Mouse (Mus musculus) forelimb bud, embryonic 11.5 days (tissue): Measurements from ENCODE around the gene Slc35a3.
A peak's percentile ranks its signal among the peaks of the same experiment; 100 is the strongest.
"Not testable (repeated sequence)": the region's sequence is repeated elsewhere in the genome, so short reads cannot be mapped to it uniquely, and the experiment has no call there.

Source experiments
- DNase-seq: peaks from one replicate; pipeline ENCODE4 v3.0.0-alpha.2; 2012; ENCODE audit warnings: low read depth, low spot score

Slc35a3 gene

DNA sequence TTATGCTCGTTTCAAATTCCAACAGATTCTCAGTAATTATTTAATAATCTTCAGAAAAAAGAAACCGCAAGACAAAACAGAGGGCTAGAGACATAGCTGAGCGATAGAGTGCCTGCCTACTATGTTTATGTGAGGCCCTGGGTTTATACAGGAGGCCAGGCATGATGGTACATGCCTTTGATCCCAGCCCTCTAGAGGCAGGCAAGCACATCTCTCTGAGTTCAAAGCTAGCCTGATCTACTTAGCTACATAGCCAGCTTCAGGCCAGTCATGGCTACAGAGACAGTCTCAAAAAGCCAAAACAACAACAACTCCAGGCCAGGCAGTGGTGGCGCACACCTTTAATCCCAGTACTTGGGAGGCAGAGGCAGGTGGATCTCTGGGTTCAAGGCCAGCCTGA, 11.0 kb downstream of the Slc35a3 start:
- DNase-seq = no peak

DNA sequence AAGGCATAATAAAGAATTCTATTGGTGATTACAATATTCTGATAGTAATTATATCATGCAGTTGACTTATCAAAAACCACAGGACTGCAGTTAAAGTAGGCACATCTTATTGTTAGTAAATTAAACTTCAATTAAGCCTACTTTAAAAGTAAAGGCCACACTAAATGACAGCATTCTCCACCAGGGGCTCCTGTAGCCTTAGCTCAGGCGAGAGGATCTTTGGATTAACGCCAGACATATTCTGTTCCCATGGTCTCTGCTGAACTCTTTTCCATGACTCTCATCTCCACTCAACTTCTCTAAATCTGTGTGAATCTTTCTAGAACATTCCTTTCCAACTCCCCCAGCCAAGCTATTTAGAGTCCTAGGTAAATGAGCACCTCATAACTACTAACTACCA, 13.8 kb downstream of the Slc35a3 start:
- DNase-seq = no peak

DNA sequence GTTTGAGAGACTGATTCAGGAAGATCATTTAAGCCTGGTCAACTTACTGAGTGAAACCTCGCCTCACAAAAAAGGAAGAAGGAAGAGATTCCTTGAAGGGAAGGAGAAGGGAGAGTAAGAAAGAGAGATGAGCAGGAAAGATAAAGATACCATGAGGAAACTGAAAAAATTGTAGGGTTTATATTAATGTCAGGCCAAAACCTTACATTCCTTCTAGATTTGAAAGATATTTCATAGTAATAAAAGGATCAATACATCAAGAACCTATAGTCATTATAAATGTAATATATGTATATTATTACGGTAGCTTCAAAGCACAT, 17.0 kb downstream of the Slc35a3 start:
- no peak for DNase-seq

DNA sequence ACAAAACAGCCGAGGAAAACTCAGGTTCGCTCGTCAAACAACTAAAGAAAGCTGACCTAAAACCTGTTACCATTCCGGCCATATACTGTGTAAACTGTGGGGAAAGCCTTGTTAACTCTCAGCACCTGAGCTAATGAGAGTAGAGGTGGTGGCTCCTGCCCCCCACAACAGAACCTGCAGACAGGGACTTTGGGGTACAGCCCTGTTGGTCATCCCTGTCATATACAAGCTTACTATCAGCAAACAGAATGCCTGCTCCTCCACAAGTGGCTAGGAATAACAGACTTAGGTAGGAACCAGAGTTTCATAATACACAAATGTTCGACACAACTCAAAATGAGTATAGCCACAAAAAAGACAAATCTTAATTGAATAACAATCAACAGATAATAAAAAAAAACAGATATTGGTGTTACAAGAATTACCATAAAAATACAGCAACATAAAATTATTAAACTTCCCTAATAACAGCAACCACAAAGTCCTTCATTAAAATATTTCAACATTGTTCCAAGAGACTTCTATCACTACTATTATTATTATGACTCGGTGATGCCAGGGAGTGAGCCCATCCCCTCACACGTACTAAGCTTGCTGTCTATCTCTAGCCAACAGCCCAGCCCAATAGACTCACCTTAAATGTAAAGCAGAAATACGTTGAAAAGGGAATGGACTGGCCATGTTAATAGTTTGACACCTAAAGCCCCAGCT, 17.5 kb downstream of the Slc35a3 start:
- DNase-seq = no peak

DNA sequence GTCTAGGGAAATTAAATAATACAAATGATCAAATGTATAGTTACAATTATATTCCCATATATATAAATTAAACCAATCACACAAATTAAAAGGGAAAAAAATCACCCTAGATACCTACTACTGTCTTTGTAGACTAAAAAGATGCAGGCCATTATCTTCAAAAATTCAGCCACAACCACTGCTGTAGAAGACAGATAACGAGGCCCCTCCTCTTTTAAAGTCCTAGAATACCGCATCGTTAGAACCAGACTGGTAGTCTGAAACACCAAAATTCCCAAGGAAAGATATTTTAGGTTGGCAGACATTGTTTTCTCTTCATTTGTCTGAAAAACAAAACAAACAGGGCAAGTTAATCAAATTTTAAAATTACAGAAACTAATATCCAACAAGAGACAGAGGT, 18.3 kb downstream of the Slc35a3 start:
- no peak for DNase-seq

DNA sequence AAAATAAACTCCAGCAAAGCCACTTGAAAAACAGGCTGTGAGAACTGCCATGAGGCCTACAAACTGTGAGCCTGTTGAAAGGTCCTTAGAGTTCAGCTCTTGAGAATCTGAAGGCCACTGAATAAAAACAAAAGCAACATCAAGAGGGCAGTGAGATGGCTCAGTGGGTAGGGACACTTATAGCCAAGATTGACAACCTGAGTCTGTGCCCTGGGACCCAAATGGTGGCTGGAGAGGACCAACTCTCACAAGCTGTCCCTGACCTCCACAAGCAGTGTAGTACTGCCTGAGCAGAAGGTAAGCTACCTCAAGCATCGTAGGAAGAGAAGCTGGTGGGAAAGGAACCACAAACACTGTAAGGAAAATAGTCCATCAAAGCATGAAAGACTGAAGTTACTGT, 31.5 kb downstream of the Slc35a3 start, which contains the start of gene Gm43191:
Gene Gm43191, minus strand, starts transcription at position 101 of the 400 bp plus-strand sequence.
- no peak for DNase-seq

DNA sequence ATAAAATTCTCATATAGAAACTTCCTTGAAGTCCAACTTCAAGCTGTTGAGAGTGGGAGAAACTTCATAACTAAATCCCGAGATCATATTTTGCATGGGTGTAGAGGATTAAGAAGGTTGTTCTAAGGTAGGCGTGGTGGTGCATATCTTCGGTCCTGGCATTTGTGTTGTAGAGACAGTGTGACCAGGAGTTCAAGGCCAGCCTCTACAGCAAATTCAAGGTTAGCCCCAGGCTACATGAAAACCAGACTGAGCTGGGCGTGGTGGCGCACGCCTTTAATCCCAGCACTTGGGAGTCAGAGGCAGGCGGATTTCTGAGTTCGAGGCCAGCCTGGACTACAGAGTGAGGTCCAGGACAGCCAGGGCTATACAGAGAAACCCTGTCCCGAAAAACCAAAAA, 48.4 kb downstream of the Slc35a3 start:
- DNase-seq = not testable (repeated sequence)

DNA sequence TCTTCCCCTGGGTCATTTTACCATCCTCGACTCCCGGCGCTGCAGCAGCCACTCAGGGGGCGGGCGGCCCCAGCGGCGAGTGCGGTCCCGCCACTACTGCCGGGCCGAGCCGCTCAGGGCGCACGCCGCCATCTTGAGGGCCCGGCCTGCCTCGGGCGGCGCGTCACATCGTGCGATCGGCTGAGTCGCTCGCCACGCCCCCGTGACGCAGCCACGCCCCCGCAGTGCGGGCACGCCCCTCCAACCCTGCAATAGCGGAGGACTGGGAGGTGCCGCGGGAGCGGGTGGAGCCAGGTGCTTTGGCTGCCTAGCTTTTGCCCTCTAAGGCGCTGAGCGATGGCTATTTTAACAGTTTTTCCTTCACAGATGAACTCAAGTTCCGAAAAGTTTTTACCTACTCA, 50.2 kb downstream of the Slc35a3 start, which contains the start of gene Mfsd14a:
Gene Mfsd14a, minus strand, starts transcription at position 215 of the 401 bp plus-strand sequence.
- peak; percentile 95 for DNase-seq

DNA sequence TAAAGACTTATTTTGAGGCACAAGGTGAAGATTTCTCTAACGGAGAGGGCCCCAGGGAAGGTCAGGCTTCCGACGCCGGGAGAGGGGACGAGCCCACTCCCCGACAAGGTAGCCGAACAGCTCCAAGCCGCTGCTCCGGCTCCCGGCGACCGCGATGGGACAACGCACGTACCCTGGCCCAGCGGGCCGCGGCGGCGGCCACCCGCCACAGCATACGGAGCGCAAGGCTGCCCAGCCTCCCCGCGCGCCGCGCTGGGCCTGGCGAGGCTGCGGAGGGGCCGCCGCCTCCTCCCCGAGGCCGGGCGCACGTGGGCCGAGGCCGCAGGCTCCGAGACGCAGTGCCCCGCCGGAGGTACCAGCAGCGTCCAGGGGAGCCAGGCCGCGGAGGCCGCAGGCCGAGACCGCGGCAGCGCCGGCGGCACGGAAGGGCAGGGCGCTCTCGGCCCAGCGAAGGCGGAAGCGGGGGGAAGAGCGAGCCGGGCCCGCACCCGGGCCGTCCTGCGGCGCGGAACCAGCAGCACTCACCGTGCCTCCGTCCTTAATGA, 50.7 kb downstream of the Slc35a3 start:
- DNase-seq = peak; percentile 35

DNA sequence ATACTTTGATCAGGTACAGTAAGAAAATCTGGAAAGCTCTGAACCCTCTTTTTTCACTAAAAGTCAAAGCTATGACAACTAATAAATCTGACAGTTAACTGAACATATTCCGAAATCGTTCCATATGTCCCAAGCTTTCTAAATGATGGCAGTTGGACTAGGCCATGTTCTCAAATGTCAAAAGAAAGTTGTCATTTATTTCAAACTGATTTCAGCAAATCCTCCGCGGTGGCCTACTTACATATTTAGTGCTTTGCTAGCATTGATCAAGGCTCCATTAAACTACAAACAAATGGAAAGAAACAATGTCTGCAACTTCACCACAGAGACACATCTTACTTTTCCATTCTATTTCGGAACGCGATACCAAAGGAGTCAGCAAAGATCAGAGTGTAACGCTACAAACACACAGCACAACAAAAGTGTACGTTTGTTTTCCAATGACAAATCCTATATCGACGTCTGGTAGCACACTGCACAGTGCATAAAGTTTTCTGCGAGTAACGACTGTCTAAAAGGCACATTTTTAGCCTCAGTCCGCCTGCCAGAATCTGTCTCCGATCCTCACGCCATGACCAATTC, 51.3 kb downstream of the Slc35a3 start:
- DNase-seq = peak; percentile 14

DNA sequence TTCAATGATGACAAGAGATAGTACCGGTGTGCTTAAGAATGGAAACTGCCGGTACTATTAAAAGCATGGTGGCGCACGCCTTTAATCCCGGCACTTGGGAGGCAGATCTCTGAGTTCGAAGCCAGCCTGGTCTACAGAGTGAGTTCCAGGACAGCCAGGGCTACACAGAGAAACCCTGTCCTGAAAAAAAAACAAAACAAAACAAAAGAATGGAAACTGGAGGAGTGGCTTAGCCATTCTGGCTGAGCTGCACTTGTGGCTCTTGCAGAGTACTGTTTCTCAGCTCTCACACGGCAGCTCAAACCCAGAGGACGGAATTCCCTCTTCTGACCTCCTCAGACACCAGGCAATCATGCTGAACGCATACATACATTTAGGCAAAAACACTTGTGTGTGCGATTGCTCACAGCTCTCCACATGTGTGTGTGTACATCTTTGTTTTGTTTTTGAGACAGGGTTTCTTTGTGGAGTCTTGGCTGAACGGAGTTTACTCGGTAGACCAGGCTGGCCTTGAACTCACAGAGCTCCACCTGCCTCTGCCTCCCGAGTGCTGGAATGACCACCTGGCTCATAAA, 52.7 kb downstream of the Slc35a3 start:
- DNase-seq = no peak

DNA sequence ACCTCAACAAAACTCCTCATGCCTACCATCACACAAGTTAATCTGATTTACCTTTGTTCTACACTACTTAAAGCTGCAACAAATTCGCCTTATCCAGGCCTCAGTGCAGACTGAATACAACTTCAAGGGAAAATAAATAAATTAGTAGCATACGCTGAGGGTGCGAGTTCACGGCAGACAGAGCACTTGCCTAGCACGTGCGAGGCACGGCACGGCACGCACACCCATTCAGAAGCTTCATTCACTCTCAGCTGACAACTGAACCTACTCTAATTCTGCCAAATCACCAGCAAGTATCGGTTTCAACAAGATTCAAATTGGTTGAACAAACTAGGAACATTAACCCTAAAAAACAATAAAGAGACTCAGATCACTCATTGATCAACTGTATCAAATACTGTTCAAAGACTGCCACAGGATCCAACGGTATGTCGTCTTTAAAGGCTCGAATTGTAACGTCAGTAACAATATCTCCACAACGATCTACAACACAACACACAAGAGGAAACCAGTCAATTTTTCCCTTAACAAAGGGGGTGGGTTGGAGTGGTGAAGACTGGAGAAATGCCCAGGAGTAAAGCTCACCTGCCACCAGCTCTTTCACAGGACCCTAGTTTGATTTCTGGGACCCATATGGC, 53.6 kb downstream of the Slc35a3 start:
- DNase-seq = no peak

DNA sequence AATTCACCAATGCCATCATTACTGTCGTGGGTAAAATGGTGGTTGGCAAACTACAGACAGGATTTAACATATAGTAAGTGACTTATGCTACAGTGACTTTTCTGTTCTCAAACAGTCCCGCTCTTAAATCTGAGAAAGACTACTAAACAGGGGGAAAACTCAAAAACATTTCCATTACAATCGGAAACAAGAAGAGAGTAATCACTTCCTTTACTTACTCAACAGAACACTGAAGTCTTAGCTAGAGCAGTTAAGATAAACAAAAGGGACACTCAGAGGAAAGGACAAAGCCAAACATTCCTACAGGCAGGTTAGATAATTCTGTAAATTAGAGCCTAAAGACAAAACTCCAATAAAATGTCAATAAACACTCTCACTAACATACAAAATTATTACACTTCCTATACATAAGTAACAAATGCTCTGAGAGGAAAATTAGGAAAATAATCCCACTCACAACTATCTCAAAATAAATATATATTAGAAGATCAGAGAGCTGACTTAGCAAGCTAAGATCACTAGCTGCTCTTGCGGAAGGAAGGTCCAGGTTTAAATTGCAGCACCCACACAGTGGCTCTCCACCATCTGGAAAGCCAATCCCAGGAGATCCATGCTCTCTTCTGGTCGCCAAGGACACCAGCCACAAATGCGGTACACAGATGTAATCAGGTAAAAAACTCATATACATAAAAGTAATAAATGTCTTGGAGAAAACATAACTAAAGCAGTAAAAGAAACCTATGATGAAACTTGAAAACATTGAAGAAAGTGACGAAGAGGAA, 56.3 kb downstream of the Slc35a3 start:
- no peak for DNase-seq

DNA sequence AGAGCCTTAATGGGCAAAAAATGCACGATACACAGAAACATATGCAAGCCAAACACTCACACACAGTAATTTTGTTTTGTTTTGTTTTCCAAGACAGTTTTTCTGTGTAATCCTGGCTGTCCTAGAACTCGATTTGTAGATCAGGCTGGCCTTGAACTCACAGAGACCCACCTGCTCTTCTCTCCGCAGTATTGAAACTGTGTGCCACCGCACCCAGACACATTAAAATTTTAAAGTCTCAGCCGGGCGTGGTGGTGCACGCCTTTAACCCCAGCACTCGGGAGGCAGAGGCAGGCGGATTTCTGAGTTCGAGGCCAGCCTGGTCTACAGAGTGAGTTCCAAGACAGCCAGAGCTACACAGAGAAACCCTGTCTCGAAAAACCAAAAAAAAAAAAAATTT, 58.6 kb downstream of the Slc35a3 start:
- DNase-seq = not testable (repeated sequence)

DNA sequence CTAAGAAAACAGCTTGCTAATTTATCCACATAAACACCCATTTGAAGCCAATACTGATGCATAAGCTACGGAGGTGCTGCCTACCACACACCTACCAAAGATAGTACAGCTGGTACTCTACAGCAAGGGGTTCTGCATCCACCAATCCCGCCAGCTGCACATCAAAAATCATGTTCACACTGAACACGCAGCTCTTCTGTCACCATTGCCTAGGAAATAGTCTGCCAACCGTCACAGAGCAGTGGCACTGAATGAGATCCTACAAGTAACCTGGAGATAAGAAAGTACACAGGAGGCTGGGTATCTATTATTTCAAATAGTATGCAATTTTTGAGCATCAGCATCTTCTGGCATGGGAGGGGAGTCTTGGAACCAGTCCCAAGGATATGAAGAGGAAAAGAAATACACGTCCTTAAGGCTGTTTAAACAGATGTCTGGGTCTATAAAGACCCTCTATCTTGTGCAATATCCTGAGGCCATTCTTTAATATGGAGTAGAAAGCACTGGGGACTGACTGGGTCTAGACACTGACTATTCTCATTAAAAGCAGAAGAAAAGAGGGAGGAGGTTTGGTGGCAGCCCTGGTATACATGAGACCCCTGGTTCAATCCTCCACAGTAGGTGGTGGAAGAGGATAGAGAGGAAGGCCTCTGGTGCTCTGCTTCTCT, 59.2 kb downstream of the Slc35a3 start:
- DNase-seq = no peak

DNA sequence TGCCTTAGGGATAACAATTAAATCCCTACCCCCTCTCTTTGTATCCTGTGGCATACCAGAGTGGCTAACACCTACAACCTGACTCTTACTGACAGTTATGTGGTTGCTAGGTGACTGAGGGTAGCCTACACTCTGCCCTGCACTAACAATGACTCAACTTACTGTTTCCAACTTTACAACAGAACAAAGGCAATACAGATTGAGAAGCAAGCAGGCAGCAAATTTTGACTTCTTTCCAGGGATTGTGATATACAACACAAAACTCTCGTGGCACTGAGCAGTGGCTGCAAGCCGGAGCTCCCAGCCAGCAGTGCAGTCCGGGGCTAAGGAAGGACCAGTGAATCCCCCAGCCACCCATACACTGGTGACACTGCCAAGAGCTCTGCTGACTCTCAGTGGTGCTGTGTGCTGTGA, 60.6 kb downstream of the Slc35a3 start:
- DNase-seq = no peak

DNA sequence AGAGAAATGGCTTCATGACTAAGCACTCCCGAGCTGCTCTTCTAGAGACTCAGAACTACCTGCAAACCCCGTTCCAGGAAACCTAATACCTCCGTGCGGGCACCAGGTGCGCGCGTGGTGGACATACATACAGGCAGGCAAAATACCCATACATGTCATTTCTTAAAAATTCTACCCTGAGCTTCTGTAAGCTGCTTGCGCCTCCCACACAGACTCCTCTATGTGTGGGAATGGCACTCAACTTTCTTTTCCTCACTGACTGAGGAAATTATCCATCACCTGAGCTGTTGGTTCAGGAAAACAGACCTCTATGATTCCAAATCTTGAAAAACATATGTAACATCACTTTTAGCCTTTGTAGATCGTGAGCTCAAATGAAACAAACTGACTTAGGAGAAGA, 61.9 kb downstream of the Slc35a3 start:
- DNase-seq = no peak

DNA sequence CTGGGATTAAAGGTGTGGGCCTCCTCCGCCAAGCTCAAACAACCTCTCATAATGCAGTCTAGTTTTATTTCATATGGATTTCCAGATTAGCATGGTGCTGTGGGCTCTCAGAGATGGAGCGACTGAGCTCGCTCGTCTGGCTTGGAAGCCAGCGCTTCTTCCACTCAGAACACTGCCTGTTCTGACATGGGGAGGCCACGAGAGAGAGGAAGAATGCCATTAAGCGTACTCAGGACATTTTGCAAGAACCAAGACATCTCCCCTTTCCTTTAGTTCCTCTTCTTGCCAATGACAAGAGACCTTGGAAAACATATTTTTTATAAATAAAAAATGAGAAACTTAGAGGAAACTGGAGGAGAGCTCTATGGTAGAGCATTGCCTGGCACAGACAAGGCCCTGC, 63.8 kb downstream of the Slc35a3 start:
- no peak for DNase-seq

DNA sequence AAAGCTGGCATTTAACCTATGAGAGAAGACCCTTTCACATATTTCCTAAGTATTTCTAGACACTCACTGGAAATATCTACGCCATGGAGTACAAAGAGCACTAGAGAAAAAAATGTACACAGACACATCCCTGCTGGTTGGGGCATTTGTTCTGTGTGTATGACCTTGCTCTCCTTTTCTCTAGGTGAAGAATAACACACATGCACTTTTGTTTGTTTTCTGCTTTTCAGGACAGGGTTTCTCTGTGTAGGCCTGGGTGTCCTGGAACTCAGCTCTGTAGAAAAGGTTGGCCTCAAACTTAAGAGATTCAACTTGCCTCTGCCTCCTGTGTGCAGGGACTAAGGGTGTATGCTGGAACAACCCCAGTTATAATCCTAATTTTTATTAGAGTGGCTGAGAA, 66.2 kb downstream of the Slc35a3 start:
- no peak for DNase-seq

DNA sequence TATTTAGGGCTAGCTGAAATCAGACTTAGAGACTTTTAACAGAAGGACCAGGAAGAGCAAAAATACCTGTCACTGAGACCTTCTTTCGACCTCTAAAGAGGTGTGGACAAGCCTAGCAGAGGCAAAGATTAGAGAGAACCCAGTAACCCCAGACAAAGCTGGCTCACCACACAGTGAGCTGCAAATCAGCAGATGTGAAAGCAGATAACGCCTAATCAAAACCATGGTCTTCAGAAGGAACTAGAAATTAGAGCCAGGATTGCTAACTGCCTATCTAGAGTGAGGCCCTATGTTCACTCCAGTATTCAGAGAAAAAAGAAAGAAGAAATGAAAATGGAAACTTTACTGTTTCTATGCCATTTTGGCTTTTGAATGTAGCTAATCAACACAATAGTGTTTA, 70.3 kb downstream of the Slc35a3 start:
- DNase-seq = no peak

DNA sequence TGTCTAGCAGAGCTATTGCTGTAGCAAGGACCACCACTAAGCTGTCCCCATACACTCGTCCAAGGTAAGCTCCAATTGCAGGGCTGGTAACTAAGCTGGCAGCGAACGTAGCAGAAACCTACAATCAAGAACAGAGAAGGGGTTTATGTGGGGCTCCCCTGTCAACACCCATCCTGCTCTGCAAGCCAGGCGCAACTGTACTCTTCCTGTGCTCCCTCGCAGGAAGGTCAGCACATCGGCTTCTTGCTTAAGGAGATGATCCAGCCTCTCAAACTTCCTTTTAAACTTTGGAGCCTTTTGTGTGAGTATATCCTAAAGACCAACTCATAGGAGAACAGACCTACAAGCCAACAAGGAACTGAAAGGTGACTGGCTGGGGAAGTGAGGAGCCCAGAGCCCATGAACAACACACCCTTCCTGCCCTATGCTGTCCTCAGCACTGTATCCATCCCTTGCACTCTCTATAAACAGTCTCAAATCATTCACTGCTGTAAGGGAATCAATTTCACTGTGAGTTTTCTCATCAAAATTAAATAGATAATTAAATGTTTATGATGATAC, 70.7 kb downstream of the Slc35a3 start:
- DNase-seq = no peak
